Mouse (Mus musculus) brain, embryonic 14.5 days (tissue): Measurements from ENCODE around the gene Pdzd2.

Experiments
- CTCF ChIP-seq: fragments of 200-500 bp; IDR thresholded peaks from 2 replicates; pipeline ENCODE4 v1.5.1; 2012; ENCODE audit warnings: inconsistent platforms, mild to moderate bottlenecking, moderate library complexity, borderline replicate concordance; ENCODE audit not compliant: insufficient read depth, insufficient read length; ENCODE audit errors: extremely low read depth
- POLR2A ChIP-seq: fragments of 200-500 bp; IDR thresholded peaks from 2 replicates; pipeline ENCODE4 v1.6.1; 2012; ENCODE audit warnings: mild to moderate bottlenecking, inconsistent platforms, borderline replicate concordance; ENCODE audit not compliant: poor library complexity, insufficient read depth, insufficient read length, severe bottlenecking; ENCODE audit errors: extremely low read depth

GRCm38 (mm10) chr15:12543686-12544325, 195.9 kb downstream of the Pdzd2 start:
- TF ChIP-seq CTCF (no peak), POLR2A (no peak)
